Mouse (Mus musculus) myocyte (in vitro differentiated cells): ENCODE measurements around the gene Gpr4.

Experiments
- MAX ChIP-seq: IDR thresholded peaks from one replicate; pipeline ENCODE4 v1.6.1; 2011; ENCODE audit warnings: low read depth, mild to moderate bottlenecking, control low read depth
- MYOD1 ChIP-seq, 3 experiments: IDR thresholded peaks; one replicate each; pipeline ENCODE4 v1.6.1; 2011; ENCODE audit warnings: control low read depth in 2 of 3, low read depth in 2 of 3, mild to moderate bottlenecking in 2 of 3, moderate library complexity in 1 of 3; ENCODE audit not compliant: insufficient read length in 2 of 3, control insufficient read depth in 1 of 3
- POLR2A ChIP-seq: IDR thresholded peaks from one replicate; pipeline ENCODE4 v1.6.1; 2011; ENCODE audit warnings: low read depth, mild to moderate bottlenecking, control low read depth, moderate library complexity; ENCODE audit not compliant: insufficient read length
- POLR2AphosphoS2 ChIP-seq: IDR thresholded peaks from one replicate; pipeline ENCODE4 v1.6.1; 2011; ENCODE audit warnings: low read depth, control low read depth; ENCODE audit not compliant: insufficient read length
- REST ChIP-seq: IDR thresholded peaks from one replicate; pipeline ENCODE4 v1.6.1; 2011; ENCODE audit warnings: mild to moderate bottlenecking, control low read depth, moderate library complexity; ENCODE audit not compliant: insufficient read depth, insufficient read length
- USF1 ChIP-seq: IDR thresholded peaks from one replicate; pipeline ENCODE4 v1.6.1; 2011; ENCODE audit warnings: low read depth, mild to moderate bottlenecking, control low read depth, moderate library complexity

- TF ChIP-seq POLR2AphosphoS2 (no peak), MYOD1 (IDR thresholded peaks at IDR 0.05; ENCODE audit: control insufficient read depth in 1 of 3, insufficient read length in 2 of 3, low read depth in 2 of 3) (no peak), POLR2A (no peak), USF1 (no peak), MAX (no peak), REST (no peak)
Observed at GRCm38 (mm10) chr7:19242005-19242404, 29.7 kb downstream of the Gpr4 start.
